Mouse (Mus musculus): Measurements from ENCODE around the gene Sh3bgr. TPM values are rescaled to one million over a fixed set of nuclear protein-coding genes. Genes with fewer than 3 reads are reported as not detected.

Gene Sh3bgr
- total RNA-seq (2021) = 1,000 to 10,000 TPM in 1 of 2 experiments, 100 to 1,000 TPM in 1; 908 to 1,105 TPM
- long read RNA-seq, experiment 1, transcript Sh3bgr-201 (8 exons, 1,341 nt) = major isoform, 568 of 734 reads
- long read RNA-seq, experiment 1, partial matches to known transcripts = 69 of 734 reads
- long read RNA-seq, experiment 1, other reads (novel, unspliced or antisense) = 96 of 734 reads
- long read RNA-seq, experiment 2, transcript Sh3bgr-201 (8 exons, 1,341 nt) = major isoform, 377 of 478 reads
- long read RNA-seq, experiment 2, partial matches to known transcripts = 28 of 478 reads
- long read RNA-seq, experiment 2, other reads (novel, unspliced or antisense) = 73 of 478 reads

- DNase-seq (ENCODE audit: low spot score) = peak; percentile 91
These were observed at the start of gene Sh3bgr for GRCm38 (mm10) chr16:96199913-96200701. Sh3bgr (plus strand) TSS chr16:96200450.

- DNase-seq (ENCODE audit: low spot score) = no peak
These were observed 49.3 kb upstream of the Sh3bgr start for GRCm38 (mm10) chr16:96150995-96151394.

GRCm38 (mm10) chr16:96151551-96151950 is 48.7 kb upstream of the Sh3bgr start:
- peak; percentile 66 for DNase-seq (ENCODE audit: low spot score)

GRCm38 (mm10) chr16:96154476-96154875 is 45.8 kb upstream of the Sh3bgr start:
- no peak for DNase-seq (ENCODE audit: low spot score)

- DNase-seq (ENCODE audit: low spot score) = no peak
These were observed 44.2 kb upstream of the Sh3bgr start for GRCm38 (mm10) chr16:96156019-96156418.

GRCm38 (mm10) chr16:96157171-96157570 is 43.1 kb upstream of the Sh3bgr start:
- DNase-seq (ENCODE audit: low spot score) = peak; percentile 41

GRCm38 (mm10) chr16:96158511-96159080 is 41.7 kb upstream of the Sh3bgr start:
- no peak for DNase-seq (ENCODE audit: low spot score)

- DNase-seq (ENCODE audit: low spot score) = peak; percentile 56
These were observed 41.0 kb upstream of the Sh3bgr start for GRCm38 (mm10) chr16:96159091-96159731.

GRCm38 (mm10) chr16:96159794-96160346 is 40.4 kb upstream of the Sh3bgr start:
- DNase-seq (ENCODE audit: low spot score) = no peak

- DNase-seq (ENCODE audit: low spot score) = no peak
These were observed 39.3 kb upstream of the Sh3bgr start for GRCm38 (mm10) chr16:96160927-96161326.

- DNase-seq (ENCODE audit: low spot score) = no peak
These were observed 38.9 kb upstream of the Sh3bgr start for GRCm38 (mm10) chr16:96161336-96161735.

GRCm38 (mm10) chr16:96165723-96166264 is 34.5 kb upstream of the Sh3bgr start:
- no peak for DNase-seq (ENCODE audit: low spot score)

- DNase-seq (ENCODE audit: low spot score) = no peak
These were observed 31.4 kb upstream of the Sh3bgr start for GRCm38 (mm10) chr16:96168837-96169236.

- DNase-seq (ENCODE audit: low spot score) = no peak
These were observed 26.6 kb upstream of the Sh3bgr start for GRCm38 (mm10) chr16:96173648-96174047.

- DNase-seq (ENCODE audit: low spot score) = no peak
These were observed 24.9 kb upstream of the Sh3bgr start for GRCm38 (mm10) chr16:96175399-96175798.

- DNase-seq (ENCODE audit: low spot score) = no peak
These were observed 21.1 kb upstream of the Sh3bgr start for GRCm38 (mm10) chr16:96179156-96179555.

GRCm38 (mm10) chr16:96187619-96188018 is 12.6 kb upstream of the Sh3bgr start:
- DNase-seq (ENCODE audit: low spot score) = no peak

- DNase-seq (ENCODE audit: low spot score) = peak; percentile 99
These were observed 8.4 kb upstream of the Sh3bgr start, which contains the start of gene Lca5l for GRCm38 (mm10) chr16:96191531-96192506. Lca5l (minus strand) TSS chr16:96192271.

GRCm38 (mm10) chr16:96200702-96201028 is 415 bp downstream of the Sh3bgr start:
- DNase-seq (ENCODE audit: low spot score) = no peak

Measured in gastrocnemius, adult 18-20 months (tissue).